Mouse (Mus musculus) thymus, adult 2 months (tissue): ENCODE measurements around the gene Ly6g5c.

Experiments used
- CTCF ChIP-seq: fragments of 200-500 bp; IDR thresholded peaks from 2 replicates; pipeline ENCODE4 v1.5.1; 2012; ENCODE audit warnings: mild to moderate bottlenecking, control low read depth, low read length, moderate library complexity, borderline replicate concordance; ENCODE audit not compliant: control insufficient read depth, poor library complexity, insufficient read depth; ENCODE audit errors: extremely low read depth
- POLR2A ChIP-seq: fragments of 200-500 bp; IDR thresholded peaks from 2 replicates; pipeline ENCODE4 v1.6.1; 2012; ENCODE audit warnings: mild to moderate bottlenecking, low read length, control low read depth, moderate library complexity; ENCODE audit not compliant: control insufficient read depth, poor library complexity, insufficient read depth; ENCODE audit errors: extremely low read depth

DNA sequence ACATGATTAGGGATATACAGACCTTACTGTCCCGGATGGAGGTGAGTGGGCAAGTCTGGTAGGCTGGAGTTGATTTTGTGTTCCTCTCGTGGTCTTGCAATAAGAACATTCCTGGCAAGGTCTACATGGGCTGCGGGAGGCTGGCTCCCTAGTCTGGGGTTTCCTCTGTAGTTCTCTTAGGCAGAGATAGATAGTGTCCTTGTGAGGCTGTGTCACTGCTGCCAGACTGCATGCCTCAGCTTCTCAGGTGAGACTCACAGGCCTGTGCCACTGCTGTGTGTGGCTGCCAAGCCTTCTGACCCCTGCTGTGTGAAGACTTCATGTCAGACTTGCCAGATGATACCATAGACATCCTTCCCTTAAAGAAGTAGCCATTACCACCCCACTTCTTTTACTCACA, 31.2 kb downstream of the Ly6g5c start:
- no peak for TF ChIP-seq CTCF
- no peak for TF ChIP-seq POLR2A
